Mouse (Mus musculus) liver, embryonic 13.5 days (tissue): Measurements from ENCODE around the gene Aqp7. TPM values are rescaled to one million over a fixed set of nuclear protein-coding genes. Genes with fewer than 3 reads are reported as not detected.
A peak's percentile ranks its signal among the peaks of the same experiment; 100 is the strongest.

Experiments used
- ATAC-seq: fragments of 200-750 bp; cut with Nextera tagmentation; 2 replicates; pipeline ENCODE4 v1.8.0; 2017; ENCODE audit warnings: low read depth, mild to moderate bottlenecking, moderate number of reproducible peaks, moderate library complexity
- DNase-seq: peaks from one replicate; pipeline ENCODE4 v3.0.0; 2022
- H3K27ac ChIP-seq: fragments of 300-500 bp; sonication (generic); 2 replicates; pipeline ENCODE4 v1.5.1; 2015; ENCODE audit warnings: moderate library complexity, mild to moderate bottlenecking, inconsistent platforms
- H3K27me3 ChIP-seq: fragments of 300-500 bp; sonication (generic); 2 replicates; pipeline ENCODE4 v1.6.1; 2015; ENCODE audit warnings: mild to moderate bottlenecking, inconsistent platforms
- H3K36me3 ChIP-seq: fragments of 300-500 bp; sonication (generic); 2 replicates; pipeline ENCODE4 v1.6.1; 2015; ENCODE audit warnings: mild to moderate bottlenecking, inconsistent platforms
- H3K4me1 ChIP-seq: fragments of 300-500 bp; sonication (generic); replicated peaks from 2 replicates; pipeline ENCODE4 v1.6.1; 2015; ENCODE audit warnings: inconsistent platforms
- H3K4me2 ChIP-seq: fragments of 300-500 bp; sonication (generic); 2 replicates; pipeline ENCODE4 v1.6.1; 2015; ENCODE audit warnings: inconsistent platforms, mild to moderate bottlenecking, moderate library complexity
- H3K4me3 ChIP-seq: fragments of 300-500 bp; sonication (generic); replicated peaks from 2 replicates; pipeline ENCODE4 v1.5.1; 2015; ENCODE audit warnings: mild to moderate bottlenecking, inconsistent platforms
- H3K9ac ChIP-seq: fragments of 300-500 bp; sonication (generic); 2 replicates; pipeline ENCODE4 v1.6.1; 2015; ENCODE audit warnings: mild to moderate bottlenecking, inconsistent platforms
- H3K9me3 ChIP-seq: fragments of 300-500 bp; sonication (generic); replicated peaks from 2 replicates; pipeline ENCODE4 v1.6.1; 2016; ENCODE audit warnings: inconsistent platforms
- WGBS: fragments of 180-500 bp; shearing (Covaris S2); methylation state at CpG from one replicate; pipeline ENCODE4 v1.1.7; 2015; ENCODE audit not compliant: insufficient replicate concordance; 5-methylcytosine and 5-hydroxymethylcytosine counted together
- polyA plus RNA-seq: library from polyadenylated mRNA; unstranded; fragments of >200 nt; fragmentation: Nextera tagmentation; extraction: Ambion mirVana; gene quantifications from 2 replicates; pipeline ENCODE4 v1.2.1, GENCODE M21; 2015

The Aqp7 gene
- 1.2 and 1.4 TPM in 2 replicates for polyA plus RNA-seq

DNA sequence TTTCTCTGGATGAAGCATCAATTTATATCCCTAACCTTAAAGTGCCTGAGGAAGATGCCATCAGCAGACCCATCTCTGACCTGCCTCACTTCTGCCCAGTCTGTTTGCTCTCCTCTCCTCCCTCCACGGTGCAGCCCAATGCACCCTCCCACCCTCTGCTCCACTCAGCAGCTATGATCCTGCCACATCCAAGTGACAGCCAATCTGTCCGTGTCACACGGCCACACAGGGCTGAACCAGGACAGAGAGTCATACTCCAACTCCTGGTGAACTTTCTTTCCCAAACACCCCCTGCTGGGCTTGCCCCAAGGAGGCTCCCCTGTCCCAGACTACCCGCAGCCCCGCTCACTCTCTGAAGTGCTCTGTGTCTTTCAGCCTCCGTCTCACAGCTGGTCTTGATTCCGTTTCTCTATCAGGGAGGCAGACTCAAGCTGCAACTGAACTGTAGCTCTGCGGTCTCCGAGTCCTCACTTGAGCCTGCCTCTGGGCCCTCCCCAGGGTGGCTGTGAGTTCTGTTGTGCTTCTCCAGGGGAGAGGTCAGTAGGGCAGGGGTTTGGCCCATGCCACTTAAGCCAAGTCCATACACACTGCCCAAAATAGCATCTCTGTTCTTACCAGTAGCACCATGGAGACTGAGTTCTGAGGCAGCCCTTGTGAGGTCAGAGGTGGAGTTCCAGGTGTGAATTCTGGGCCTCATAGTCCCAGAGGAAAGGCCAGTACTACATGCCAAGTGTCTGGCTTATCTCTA is at the start of gene Aqp7:
TSS of gene Aqp7 (minus strand) at position 616 of the 748 bp plus-strand sequence.
- no peaks in the 10 kb centered on the region for H3K36me3 ChIP-seq
- ATAC-seq (no peak), DNase-seq (no peak)
- 51% methylated on average over 9 of the region's 9 CpGs for WGBS
- H3K27me3 ChIP-seq = peaks cover 7% of the 10 kb centered on the region; the same call in 1 of the 2 replicates
- H3K27ac ChIP-seq = no peak within 1 kb of the TSS
- no peak within 1 kb of the TSS for H3K4me2 ChIP-seq
- no peak within 1 kb of the TSS for H3K4me3 ChIP-seq
- H3K9me3 ChIP-seq = no peaks in the 10 kb centered on the region
- H3K4me1 ChIP-seq = peaks cover 23% of the 10 kb centered on the region
- H3K9ac ChIP-seq = no peak within 1 kb of the TSS

DNA sequence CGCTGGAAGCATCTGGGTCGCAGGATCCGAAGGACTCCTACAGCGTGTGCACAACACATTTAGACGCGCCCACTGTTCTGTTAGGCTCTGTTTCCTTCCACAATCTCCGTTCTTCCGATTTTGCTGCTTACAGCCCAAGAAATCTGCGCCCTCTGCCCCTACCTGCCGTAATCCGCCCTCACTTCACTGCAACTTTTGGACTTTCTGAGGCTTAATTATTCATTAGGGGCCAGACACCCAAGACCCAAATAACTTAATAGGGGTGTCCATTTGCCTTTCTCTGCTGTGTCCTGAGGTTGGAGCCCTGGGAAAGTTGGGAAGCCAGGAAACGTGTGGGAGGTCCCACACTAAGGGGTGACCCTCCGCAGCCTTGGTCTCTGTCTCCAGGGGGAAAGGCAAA is 49.4 kb upstream of the Aqp7 start:
- peaks cover 48% of the 10 kb centered on the region for H3K27me3 ChIP-seq
- H3K36me3 ChIP-seq = peaks cover 20% of the 10 kb centered on the region
- H3K4me2 ChIP-seq = peak overlapping the region; percentile 89
- H3K9ac ChIP-seq = peak overlapping the region; percentile 79
- ATAC-seq = no peak
- H3K9me3 ChIP-seq = no peaks in the 10 kb centered on the region
- 38% methylated on average over 13 of the region's 13 CpGs for WGBS
- H3K27ac ChIP-seq = peak overlapping the region; percentile 61
- no peak for DNase-seq
- H3K4me3 ChIP-seq = peak overlapping the region; percentile 65
- peaks cover 59% of the 10 kb centered on the region for H3K4me1 ChIP-seq

- DNase-seq = peak; percentile 65
- peak overlapping the region; percentile 89 for H3K4me2 ChIP-seq
- 29% methylated on average over 5 of the region's 5 CpGs for WGBS
- peak overlapping the region; percentile 79 for H3K9ac ChIP-seq
- H3K27me3 ChIP-seq = peaks cover 44% of the 10 kb centered on the region
- ATAC-seq = peak; percentile 80
- H3K9me3 ChIP-seq = no peaks in the 10 kb centered on the region
- H3K4me1 ChIP-seq = peaks cover 59% of the 10 kb centered on the region
- H3K36me3 ChIP-seq = peaks cover 20% of the 10 kb centered on the region
- H3K4me3 ChIP-seq = peak overlapping the region; percentile 65
- peak overlapping the region; percentile 61 for H3K27ac ChIP-seq
Observed at GRCm38 (mm10) chr4:41096794-41097193, 48.9 kb upstream of the Aqp7 start.

GRCm38 (mm10) chr4:41096169-41096568 is 48.2 kb upstream of the Aqp7 start:
- peak overlapping the region; percentile 89 for H3K4me2 ChIP-seq
- 54% methylated on average over 8 of the region's 8 CpGs for WGBS
- H3K27ac ChIP-seq = peak overlapping the region; percentile 61
- peaks cover 44% of the 10 kb centered on the region for H3K27me3 ChIP-seq
- H3K36me3 ChIP-seq = peaks cover 20% of the 10 kb centered on the region
- no peaks in the 10 kb centered on the region for H3K9me3 ChIP-seq
- ATAC-seq (peak; percentile 8; the same call in 1 of the 2 replicates), DNase-seq (no peak)
- H3K4me3 ChIP-seq = peak overlapping the region; percentile 65
- peaks cover 65% of the 10 kb centered on the region for H3K4me1 ChIP-seq
- peak overlapping the region; percentile 79 for H3K9ac ChIP-seq

- Histone ChIP-seq H3K4me3 (no peak overlapping the region), H3K27me3 (peaks cover 29% of the 10 kb centered on the region), H3K4me2 (no peak overlapping the region), H3K9ac (no peak overlapping the region), H3K36me3 (peaks cover 20% of the 10 kb centered on the region), H3K9me3 (no peaks in the 10 kb centered on the region), H3K27ac (no peak overlapping the region), H3K4me1 (peaks cover 83% of the 10 kb centered on the region)
- 77% methylated on average over 9 of the region's 9 CpGs for WGBS
- no peak for DNase-seq
- no peak for ATAC-seq
Observed at GRCm38 (mm10) chr4:41094361-41094760, 46.4 kb upstream of the Aqp7 start.

DNA sequence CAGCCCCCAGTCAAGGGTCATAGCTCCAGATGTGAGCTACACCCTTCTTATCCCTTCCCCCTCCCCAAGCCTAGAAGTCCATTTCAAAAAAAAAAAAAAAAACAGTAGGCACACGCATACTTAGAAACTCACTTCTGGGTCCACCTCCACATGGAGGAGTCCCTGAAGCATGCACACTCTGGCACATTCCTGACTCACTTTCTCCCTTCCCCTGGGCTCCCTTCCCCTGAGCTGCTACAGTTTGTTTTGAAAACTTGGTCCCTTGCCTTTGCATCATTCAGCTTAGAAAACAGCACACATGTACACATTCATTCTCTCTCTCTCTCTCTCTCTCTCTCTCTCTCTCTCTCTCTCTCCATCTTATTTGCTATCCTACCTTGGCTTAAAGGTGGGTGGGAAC is 45.0 kb upstream of the Aqp7 start:
- Histone ChIP-seq H3K27ac (no peak overlapping the region; the same call in 1 of the 2 replicates), H3K4me2 (no peak overlapping the region), H3K4me3 (no peak overlapping the region), H3K4me1 (peaks cover 87% of the 10 kb centered on the region), H3K27me3 (peaks cover 15% of the 10 kb centered on the region), H3K9ac (no peak overlapping the region), H3K9me3 (no peaks in the 10 kb centered on the region), H3K36me3 (peaks cover 20% of the 10 kb centered on the region)
- no peak for ATAC-seq
- WGBS = 41% methylated on average over 1 of the region's 1 CpGs
- DNase-seq = no peak

- no peaks in the 10 kb centered on the region for H3K9me3 ChIP-seq
- no peak overlapping the region for H3K4me3 ChIP-seq
- H3K36me3 ChIP-seq = peaks cover 20% of the 10 kb centered on the region
- 38% methylated on average over 3 of the region's 3 CpGs for WGBS
- peaks cover 86% of the 10 kb centered on the region for H3K4me1 ChIP-seq
- ATAC-seq = no peak
- peaks cover 4% of the 10 kb centered on the region for H3K27me3 ChIP-seq
- H3K9ac ChIP-seq = no peak overlapping the region
- 0 out of 2 replicates have a peak overlapping the region, but pooled peaks have one; percentile 0 for H3K27ac ChIP-seq
- no peak overlapping the region for H3K4me2 ChIP-seq
- no peak for DNase-seq
Observed at GRCm38 (mm10) chr4:41091391-41091790, 43.5 kb upstream of the Aqp7 start.

DNA sequence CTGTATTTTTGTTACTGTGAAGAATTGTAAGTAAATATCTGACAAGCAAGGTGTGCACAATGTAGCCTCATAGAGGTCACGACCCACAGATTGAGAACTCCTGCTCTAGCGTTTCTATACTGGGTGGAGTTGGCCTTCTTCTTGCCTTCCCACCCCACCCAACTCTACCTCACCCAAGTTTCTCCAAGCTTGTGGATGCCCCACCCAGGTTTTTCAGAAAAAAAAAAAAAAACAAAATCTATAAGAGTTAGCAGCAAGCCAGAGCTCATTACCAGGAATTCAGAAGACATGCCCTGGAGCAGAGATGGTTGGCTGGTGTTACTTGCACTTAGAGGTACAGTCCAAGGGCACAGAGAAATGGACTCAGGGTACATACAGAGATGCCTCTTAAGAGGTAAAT is 41.8 kb upstream of the Aqp7 start:
- H3K36me3 ChIP-seq = peaks cover 16% of the 10 kb centered on the region
- H3K27ac ChIP-seq = peak overlapping the region; percentile 98
- peak overlapping the region; percentile 67; the same call in 1 of the 2 replicates for H3K9ac ChIP-seq
- 29% methylated on average over 2 of the region's 2 CpGs for WGBS
- peak; percentile 22 for DNase-seq
- H3K9me3 ChIP-seq = no peaks in the 10 kb centered on the region
- peak; percentile 30 for ATAC-seq
- H3K4me3 ChIP-seq = no peak overlapping the region
- H3K27me3 ChIP-seq = peaks cover 4% of the 10 kb centered on the region
- H3K4me1 ChIP-seq = peaks cover 86% of the 10 kb centered on the region
- H3K4me2 ChIP-seq = peak overlapping the region; percentile 64

DNA sequence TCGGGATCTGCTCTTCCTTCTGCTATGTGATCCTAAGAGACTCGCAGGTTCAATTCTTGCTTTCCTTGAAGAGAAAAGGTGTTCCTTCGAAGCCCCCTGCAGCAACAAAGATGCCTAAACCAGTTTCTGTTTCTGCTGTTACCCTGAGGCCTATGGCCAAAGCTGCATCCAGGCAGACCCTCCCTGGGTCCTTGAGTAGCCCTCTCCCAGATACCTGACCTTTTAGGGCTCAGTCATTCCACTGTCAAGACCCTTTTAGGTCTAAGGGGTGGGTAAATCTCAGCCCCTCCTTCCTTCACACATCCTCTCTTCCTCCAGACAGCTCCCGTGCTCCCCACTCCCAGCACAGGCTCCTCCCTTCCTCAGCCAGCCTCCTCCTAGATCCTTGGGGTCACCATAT is 41.2 kb upstream of the Aqp7 start:
- WGBS = 63% methylated on average over 4 of the region's 4 CpGs
- Histone ChIP-seq H3K9me3 (no peaks in the 10 kb centered on the region), H3K4me1 (peaks cover 85% of the 10 kb centered on the region), H3K9ac (0 out of 2 replicates have a peak overlapping the region, but pooled peaks have one; percentile 67), H3K27me3 (peaks cover 4% of the 10 kb centered on the region), H3K36me3 (peaks cover 10% of the 10 kb centered on the region), H3K27ac (peak overlapping the region; percentile 98), H3K4me3 (no peak overlapping the region), H3K4me2 (peak overlapping the region; percentile 64)
- DNase-seq (no peak), ATAC-seq (no peak)

DNA sequence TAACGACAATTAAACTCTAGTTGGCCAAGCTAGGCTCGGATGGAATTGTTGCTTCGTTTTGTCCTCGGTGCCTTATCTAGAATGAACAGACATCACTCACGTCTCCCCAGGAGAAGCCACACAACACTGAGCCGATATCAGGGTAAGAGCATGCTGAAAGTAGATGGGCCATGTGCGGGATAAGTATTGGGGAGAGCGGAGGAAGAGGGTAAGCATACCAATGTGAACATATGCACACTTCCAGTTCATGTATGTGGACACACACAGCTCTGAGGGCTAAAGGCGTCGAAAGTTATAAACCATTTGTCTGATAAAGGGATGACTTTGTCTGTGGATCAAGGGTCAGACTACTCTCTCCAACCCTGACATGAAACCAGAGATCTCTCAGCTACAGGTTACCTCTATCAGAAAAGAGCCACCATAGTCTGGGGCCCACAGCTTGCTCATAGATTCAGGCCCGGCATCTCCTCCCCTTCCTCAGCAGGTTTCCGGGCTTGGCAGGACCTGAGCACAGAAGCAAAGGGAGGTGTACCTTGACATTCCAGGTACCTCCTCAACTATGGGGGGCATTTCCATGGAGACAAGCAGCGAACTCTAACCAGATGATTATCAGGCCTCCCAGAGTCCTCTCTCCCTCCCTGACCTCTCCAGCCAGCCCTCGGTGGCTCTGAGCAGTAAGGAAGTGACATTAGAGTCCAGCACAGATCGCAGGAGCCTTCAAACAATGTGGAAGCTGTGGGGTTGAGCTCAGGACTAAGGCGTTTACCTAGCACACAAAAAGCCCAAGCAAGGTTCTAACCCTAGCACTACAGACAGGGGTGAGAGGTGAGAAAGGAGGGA is 39.7 kb upstream of the Aqp7 start:
- peak overlapping the region; percentile 67 for H3K9ac ChIP-seq
- no peaks in the 10 kb centered on the region for H3K36me3 ChIP-seq
- peak overlapping the region; percentile 64 for H3K4me2 ChIP-seq
- H3K4me3 ChIP-seq = peak overlapping the region; percentile 21
- ATAC-seq (peak; percentile 94), DNase-seq (peak; percentile 81)
- H3K27ac ChIP-seq = peak overlapping the region; percentile 98
- 25% methylated on average over 16 of the region's 16 CpGs for WGBS
- H3K27me3 ChIP-seq = peaks cover 4% of the 10 kb centered on the region
- H3K4me1 ChIP-seq = peaks cover 89% of the 10 kb centered on the region
- no peaks in the 10 kb centered on the region for H3K9me3 ChIP-seq

- DNase-seq (peak; percentile 50), ATAC-seq (peak; percentile 76)
- H3K27ac ChIP-seq = peak overlapping the region; percentile 98
- no peaks in the 10 kb centered on the region for H3K9me3 ChIP-seq
- peak overlapping the region; percentile 50 for H3K9ac ChIP-seq
- peaks cover 4% of the 10 kb centered on the region for H3K27me3 ChIP-seq
- H3K4me2 ChIP-seq = peak overlapping the region; percentile 64
- peak overlapping the region; percentile 21 for H3K4me3 ChIP-seq
- WGBS = 38% methylated on average over 9 of the region's 9 CpGs
- H3K36me3 ChIP-seq = no peaks in the 10 kb centered on the region
- peaks cover 94% of the 10 kb centered on the region for H3K4me1 ChIP-seq
Observed at GRCm38 (mm10) chr4:41086947-41087346, 39.0 kb upstream of the Aqp7 start.
